Mouse (Mus musculus) embryonic fibroblast, embryonic 13.5 days (primary cell): ENCODE results near the gene Hectd2.

ENCODE experiments used
- CTCF ChIP-seq: IDR thresholded peaks from 2 replicates; pipeline ENCODE4 v1.5.1; 2011; ENCODE audit warnings: mild to moderate bottlenecking, control low read depth, low read length, moderate library complexity, borderline replicate concordance; ENCODE audit not compliant: insufficient read depth
- POLR2A ChIP-seq: IDR thresholded peaks from 2 replicates; pipeline ENCODE4 v1.6.1; 2011; ENCODE audit warnings: low read depth, mild to moderate bottlenecking, control low read depth, low read length, moderate library complexity

DNA sequence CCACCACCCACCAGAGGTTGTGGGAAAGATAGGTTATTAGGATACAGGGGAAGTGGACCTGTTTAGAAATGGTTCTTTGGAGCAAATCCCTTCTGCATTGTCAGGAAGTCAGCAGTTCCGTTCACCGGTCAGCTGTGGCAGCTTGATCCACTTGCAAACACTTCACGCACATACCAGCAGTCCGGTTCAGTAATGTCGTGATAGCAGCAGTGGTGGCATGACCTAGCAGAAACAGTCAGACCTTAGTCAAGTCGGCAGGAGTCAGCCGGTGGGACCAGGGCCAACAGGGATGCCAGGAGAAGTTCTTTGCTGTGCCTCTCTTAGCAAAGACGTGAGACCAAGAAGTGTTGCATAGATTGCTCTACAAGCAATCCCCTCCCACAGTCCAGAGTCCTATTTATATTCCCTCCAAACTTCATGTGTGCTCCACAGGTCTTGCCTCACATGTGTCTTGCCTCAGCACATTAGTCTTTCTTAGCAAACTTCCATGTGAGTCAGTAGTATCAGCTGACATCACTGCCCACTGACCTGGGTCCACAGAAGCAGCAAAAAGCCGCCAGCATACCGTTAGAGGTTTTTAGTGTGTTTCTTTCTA, 14.3 kb upstream of the Hectd2 start:
- no peak for TF ChIP-seq CTCF
- TF ChIP-seq POLR2A, result no peak
